Mouse (Mus musculus) heart, postnatal 0 days (tissue): ENCODE results near the gene Hibch.
"Not testable (repeated sequence)": the region's sequence is repeated elsewhere in the genome, so short reads cannot be mapped to it uniquely, and the experiment has no call there.

Source experiments
- CTCF ChIP-seq: IDR thresholded peaks from 2 replicates; pipeline ENCODE4 v1.5.1; 2016; ENCODE audit warnings: antibody characterized with exemption, control low read depth, low read depth
- EP300 ChIP-seq: IDR thresholded peaks from 2 replicates; pipeline ENCODE4 v1.6.1; 2016; ENCODE audit warnings: antibody characterized with exemption, low read depth

GRCm38 (mm10) chr1:52918897-52919296, 74.2 kb downstream of the Hibch start:
- not testable (repeated sequence) for TF ChIP-seq CTCF, EP300
